Mouse (Mus musculus) small intestine, adult 2 months (tissue): ENCODE measurements around the gene Ptgr2.
"Not testable (repeated sequence)": the region's sequence is repeated elsewhere in the genome, so short reads cannot be mapped to it uniquely, and the experiment has no call there.

Experiments
- CTCF ChIP-seq: fragments of 200-500 bp; IDR thresholded peaks from 2 replicates; pipeline ENCODE4 v1.5.1; 2012; ENCODE audit warnings: low read depth, mild to moderate bottlenecking, control low read depth, inconsistent platforms, low read length, moderate library complexity, mixed read lengths; ENCODE audit not compliant: insufficient replicate concordance, insufficient read length; ENCODE audit errors: extremely low read depth
- POLR2A ChIP-seq: fragments of 200-500 bp; IDR thresholded peaks from 2 replicates; pipeline ENCODE4 v1.6.1; 2012; ENCODE audit warnings: low read depth, mild to moderate bottlenecking, control low read depth, inconsistent platforms, low read length, moderate library complexity

- TF ChIP-seq CTCF, POLR2A: not testable (repeated sequence)
These were observed 73.7 kb downstream of the Ptgr2 start for GRCm38 (mm10) chr12:84358699-84359098.
